Mouse (Mus musculus) liver, postnatal 0 days (tissue): ENCODE results near the gene Stk11ip.

ENCODE experiments used
- CTCF ChIP-seq: sonication (generic); IDR thresholded peaks from 2 replicates; pipeline ENCODE4 v1.5.1; 2016; ENCODE audit warnings: antibody characterized with exemption, low read depth
- EP300 ChIP-seq: IDR thresholded peaks from 2 replicates; pipeline ENCODE4 v1.6.1; 2016; ENCODE audit warnings: antibody characterized with exemption, low read depth, mild to moderate bottlenecking

- no peak for TF ChIP-seq CTCF
- no peak for TF ChIP-seq EP300
Observed at GRCm38 (mm10) chr1:75547351-75547750, 26.0 kb downstream of the Stk11ip start.
